Mouse (Mus musculus) stomach, embryonic 15.5 days (tissue): ENCODE results near the gene Mthfr. TPM values are rescaled to one million over a fixed set of nuclear protein-coding genes. Genes with fewer than 3 reads are reported as not detected.

ENCODE experiments used
- ATAC-seq: fragments of 200-750 bp; cut with Nextera tagmentation; 2 replicates; pipeline ENCODE4 v1.8.0; 2017; ENCODE audit warnings: low read depth, moderate number of reproducible peaks, moderate TSS enrichment; ENCODE audit not compliant: insufficient read depth, low FRiP score
- H3K27ac ChIP-seq: fragments of 300-500 bp; sonication (generic); 2 replicates; pipeline ENCODE4 v1.5.1; 2015; ENCODE audit warnings: mild to moderate bottlenecking, inconsistent platforms
- H3K27me3 ChIP-seq: fragments of 300-500 bp; sonication (generic); replicated peaks from 2 replicates; pipeline ENCODE4 v1.6.1; 2015; ENCODE audit warnings: inconsistent platforms
- H3K36me3 ChIP-seq: fragments of 300-500 bp; sonication (generic); 2 replicates; pipeline ENCODE4 v1.6.1; 2015; ENCODE audit warnings: inconsistent platforms
- H3K4me1 ChIP-seq: fragments of 300-500 bp; sonication (generic); 2 replicates; pipeline ENCODE4 v1.6.1; 2015; ENCODE audit warnings: inconsistent platforms
- H3K4me2 ChIP-seq: fragments of 300-500 bp; sonication (generic); 2 replicates; pipeline ENCODE4 v1.6.1; 2015; ENCODE audit warnings: mild to moderate bottlenecking, inconsistent platforms
- H3K4me3 ChIP-seq: fragments of 300-500 bp; sonication (generic); replicated peaks from 2 replicates; pipeline ENCODE4 v1.5.1; 2015; ENCODE audit warnings: inconsistent platforms
- H3K9ac ChIP-seq: fragments of 300-500 bp; sonication (generic); 2 replicates; pipeline ENCODE4 v1.6.1; 2015; ENCODE audit warnings: inconsistent platforms
- H3K9me3 ChIP-seq: fragments of 300-500 bp; sonication (generic); 2 replicates; pipeline ENCODE4 v1.6.1; 2016; ENCODE audit warnings: inconsistent platforms
- WGBS: fragments of 180-500 bp; shearing (Covaris S2); methylation state at CpG from one replicate; pipeline ENCODE4 v1.1.7; 2015; 5-methylcytosine and 5-hydroxymethylcytosine counted together
- polyA plus RNA-seq: library from polyadenylated mRNA; unstranded; fragments of >200 nt; fragmentation: Nextera tagmentation; extraction: Ambion mirVana; gene quantifications from 2 replicates; pipeline ENCODE4 v1.2.1, GENCODE M21; 2015

Mthfr gene
- polyA plus RNA-seq, 1 experiment from 2014 or later: 16.7 TPM

GRCm38 (mm10) chr4:148101801-148102527, 63.1 kb downstream of the Mthfr start:
- no peak overlapping the region for H3K9ac ChIP-seq
- peak overlapping the region; percentile 54 for H3K4me2 ChIP-seq
- no peaks in the 10 kb centered on the region for H3K27me3 ChIP-seq
- no peaks in the 10 kb centered on the region; the same call in 1 of the 2 replicates for H3K4me1 ChIP-seq
- H3K36me3 ChIP-seq: no peaks in the 10 kb centered on the region
- no peak overlapping the region for H3K27ac ChIP-seq
- H3K9me3 ChIP-seq: no peaks in the 10 kb centered on the region
- peak overlapping the region; percentile 23 for H3K4me3 ChIP-seq
- peak; percentile 63; the same call in 1 of the 2 replicates for ATAC-seq
- WGBS: 19% methylated on average over 29 of the region's 29 CpGs

DNA sequence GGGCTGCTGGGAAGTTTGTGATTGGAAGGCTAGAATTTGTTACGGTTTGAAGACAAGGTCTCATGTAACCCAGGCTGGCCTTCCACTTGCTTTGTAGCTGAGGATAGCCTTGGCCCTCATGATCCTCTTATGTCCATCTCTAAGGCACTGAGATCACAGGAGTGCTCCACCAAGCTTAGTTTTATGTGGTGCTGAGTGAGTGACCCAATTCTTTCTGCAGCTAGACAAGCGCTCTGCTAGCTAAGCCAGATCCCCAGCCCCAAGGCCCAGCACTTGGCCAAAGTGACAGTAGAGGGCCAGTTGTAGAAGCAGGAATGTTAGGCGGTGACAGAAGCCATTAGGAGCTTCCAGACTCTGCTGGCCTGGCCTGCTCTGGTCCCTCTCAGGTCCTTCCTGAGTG, 65.3 kb downstream of the Mthfr start:
- Histone ChIP-seq H3K9ac (no peak overlapping the region), H3K27ac (no peak overlapping the region), H3K27me3 (no peaks in the 10 kb centered on the region), H3K36me3 (no peaks in the 10 kb centered on the region), H3K9me3 (no peaks in the 10 kb centered on the region), H3K4me1 (peaks cover 3% of the 10 kb centered on the region), H3K4me2 (no peak overlapping the region), H3K4me3 (no peak overlapping the region)
- no peak for ATAC-seq
- WGBS: 79% methylated on average over 3 of the region's 3 CpGs

DNA sequence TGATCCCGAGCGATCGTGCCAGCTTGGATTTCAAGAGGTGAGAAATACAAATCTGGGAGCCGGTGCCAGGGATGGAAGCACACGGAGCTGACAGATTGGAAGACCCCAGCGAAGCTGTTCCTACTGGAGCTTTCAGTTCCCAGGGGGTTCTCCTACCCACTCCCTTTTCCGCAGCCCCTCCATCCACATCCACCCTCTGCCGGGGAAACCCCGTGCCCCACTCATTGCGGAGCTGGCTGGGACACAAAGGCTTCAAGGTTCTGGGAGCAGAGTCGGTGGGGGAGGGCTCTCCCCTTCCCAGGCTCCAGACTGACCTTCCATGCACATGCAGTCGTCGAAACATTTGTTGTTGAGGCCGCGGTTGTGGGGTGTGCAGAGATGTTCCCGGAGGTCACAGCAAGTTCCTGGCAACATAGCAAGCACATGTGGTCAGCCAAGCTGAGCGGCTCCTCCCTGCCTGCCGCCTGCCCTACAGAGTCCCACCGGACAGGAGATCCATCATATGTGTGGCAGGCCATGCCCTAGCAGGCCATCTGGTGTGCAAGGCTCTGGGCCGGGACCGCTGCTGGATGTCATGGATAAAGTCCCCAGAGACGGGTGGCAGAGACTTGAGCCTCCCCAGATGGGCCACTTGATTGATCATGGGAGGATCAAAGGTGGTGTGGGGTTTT, 68.9 kb downstream of the Mthfr start:
- no peak overlapping the region for H3K4me2 ChIP-seq
- H3K4me1 ChIP-seq: peaks cover 3% of the 10 kb centered on the region; the same call in 1 of the 2 replicates
- no peaks in the 10 kb centered on the region for H3K9me3 ChIP-seq
- H3K4me3 ChIP-seq: no peak overlapping the region
- H3K36me3 ChIP-seq: no peaks in the 10 kb centered on the region
- peak; percentile 38; the same call in 1 of the 2 replicates for ATAC-seq
- WGBS: 33% methylated on average over 22 of the region's 22 CpGs
- no peak overlapping the region for H3K9ac ChIP-seq
- H3K27ac ChIP-seq: no peak overlapping the region
- no peaks in the 10 kb centered on the region for H3K27me3 ChIP-seq

- Histone ChIP-seq H3K4me1 (peaks cover 3% of the 10 kb centered on the region; the same call in 1 of the 2 replicates), H3K27ac (no peak overlapping the region), H3K27me3 (no peaks in the 10 kb centered on the region), H3K9ac (no peak overlapping the region), H3K36me3 (no peaks in the 10 kb centered on the region), H3K4me2 (no peak overlapping the region), H3K9me3 (no peaks in the 10 kb centered on the region), H3K4me3 (no peak overlapping the region)
- ATAC-seq: no peak
- WGBS: 51% methylated on average over 7 of the region's 7 CpGs
Observed at GRCm38 (mm10) chr4:148108565-148109100, 69.8 kb downstream of the Mthfr start.

Other genes starting within 250 kb of the Mthfr start
- gene Zfp984, start 229.3 kb upstream of the Mthfr start, polyA plus RNA-seq: 8.6 and 9.3 TPM in 2 replicates
- gene Zfp933, start 190.7 kb upstream of the Mthfr start, polyA plus RNA-seq: 4.4 and 5.7 TPM in 2 replicates
- 34.6 and 37.6 TPM in 2 replicates for gene Miip, start 170.3 kb upstream of the Mthfr start, polyA plus RNA-seq
- 8.8 and 9.8 TPM in 2 replicates for gene Fv1, start 170.1 kb upstream of the Mthfr start, polyA plus RNA-seq
- 32.1 and 37.8 TPM in 2 replicates for gene Mfn2, start 134.4 kb upstream of the Mthfr start, polyA plus RNA-seq
- gene Plod1, start 102.3 kb upstream of the Mthfr start, polyA plus RNA-seq: 43.7 and 47.9 TPM in 2 replicates
- gene 2510039O18Rik, start 98.2 kb upstream of the Mthfr start, polyA plus RNA-seq: 17.4 and 17.7 TPM in 2 replicates
- 0.23 TPM in 1 of 2 replicates, not detected in the other for gene Nppb, start 53.3 kb upstream of the Mthfr start, polyA plus RNA-seq
- gene Nppa, start 38.4 kb upstream of the Mthfr start, polyA plus RNA-seq: 2.4 and 2.6 TPM in 2 replicates
- 5.1 and 6.1 TPM in 2 replicates for gene Clcn6, start 256 bp upstream of the Mthfr start, polyA plus RNA-seq
- gene Agtrap, start 49.0 kb downstream of the Mthfr start, polyA plus RNA-seq: 13.7 and 14.1 TPM in 2 replicates
- 37.9 and 38.0 TPM in 2 replicates for gene Mad2l2, start 91.3 kb downstream of the Mthfr start, polyA plus RNA-seq
- gene Draxin, start 91.6 kb downstream of the Mthfr start, polyA plus RNA-seq: 0.06 and 0.14 TPM in 2 replicates
- gene Fbxo6, start 113.1 kb downstream of the Mthfr start, polyA plus RNA-seq: 13.7 and 14.1 TPM in 2 replicates
- gene Fbxo44, start 121.4 kb downstream of the Mthfr start, polyA plus RNA-seq: 7.5 and 8.0 TPM in 2 replicates
- gene Fbxo2, start 121.5 kb downstream of the Mthfr start, polyA plus RNA-seq: 0.84 and 1.0 TPM in 2 replicates
- gene Disp3, start 248.9 kb downstream of the Mthfr start, polyA plus RNA-seq: 0.10 and 0.14 TPM in 2 replicates